Mouse (Mus musculus) midbrain, embryonic 15.5 days (tissue): ENCODE data around the gene Reep1. TPM values are rescaled to one million over a fixed set of nuclear protein-coding genes. Genes with fewer than 3 reads are reported as not detected.

Experiments
- ATAC-seq: fragments of 200-750 bp; cut with Nextera tagmentation; replicated peaks from 2 replicates; pipeline ENCODE4 v1.8.0; 2017; ENCODE audit warnings: moderate TSS enrichment
- H3K27ac ChIP-seq: fragments of 300-500 bp; sonication (generic); 2 replicates; pipeline ENCODE4 v1.5.1; 2015; ENCODE audit warnings: mild to moderate bottlenecking, inconsistent platforms
- H3K27me3 ChIP-seq: fragments of 300-500 bp; sonication (generic); replicated peaks from 2 replicates; pipeline ENCODE4 v1.6.1; 2015; ENCODE audit warnings: inconsistent platforms
- H3K36me3 ChIP-seq: fragments of 300-500 bp; sonication (generic); replicated peaks from 2 replicates; pipeline ENCODE4 v1.6.1; 2015; ENCODE audit warnings: inconsistent platforms
- H3K4me1 ChIP-seq: fragments of 300-500 bp; sonication (generic); 2 replicates; pipeline ENCODE4 v1.6.1; 2015; ENCODE audit warnings: inconsistent platforms
- H3K4me2 ChIP-seq: fragments of 300-500 bp; sonication (generic); 2 replicates; pipeline ENCODE4 v1.6.1; 2015; ENCODE audit warnings: inconsistent platforms, mild to moderate bottlenecking, moderate library complexity
- H3K4me3 ChIP-seq: fragments of 300-500 bp; sonication (generic); 2 replicates; pipeline ENCODE4 v1.5.1; 2015; ENCODE audit warnings: mild to moderate bottlenecking, inconsistent platforms
- H3K9ac ChIP-seq: fragments of 300-500 bp; sonication (generic); 2 replicates; pipeline ENCODE4 v1.6.1; 2015; ENCODE audit warnings: mild to moderate bottlenecking, inconsistent platforms
- H3K9me3 ChIP-seq: fragments of 300-500 bp; sonication (generic); 2 replicates; pipeline ENCODE4 v1.6.1; 2016; ENCODE audit warnings: inconsistent platforms
- WGBS: fragments of 180-500 bp; shearing (Covaris S2); methylation state at CpG from one replicate; pipeline ENCODE4 v1.1.7; 2015; ENCODE audit warnings: mixed read lengths; 5-methylcytosine and 5-hydroxymethylcytosine counted together
- polyA plus RNA-seq: library from polyadenylated mRNA; unstranded; fragments of >200 nt; fragmentation: Nextera tagmentation; extraction: Ambion mirVana; gene quantifications from 2 replicates; pipeline ENCODE4 v1.2.1, GENCODE M21; 2015

Reep1 gene
- polyA plus RNA-seq, 1 experiment from 2014 or later = 331 TPM

- WGBS = 96% methylated on average over 5 of the region's 5 CpGs
- H3K27ac ChIP-seq = no peak overlapping the region
- H3K4me3 ChIP-seq = no peak overlapping the region
- peak; percentile 67 for ATAC-seq
- no peaks in the 10 kb centered on the region for H3K36me3 ChIP-seq
- H3K27me3 ChIP-seq = no peaks in the 10 kb centered on the region
- no peaks in the 10 kb centered on the region for H3K9me3 ChIP-seq
- H3K9ac ChIP-seq = no peak overlapping the region
- peaks cover 10% of the 10 kb centered on the region; the same call in 1 of the 2 replicates for H3K4me1 ChIP-seq
- no peak overlapping the region for H3K4me2 ChIP-seq
Observed at GRCm38 (mm10) chr6:71716434-71716833, 9.1 kb downstream of the Reep1 start.

DNA sequence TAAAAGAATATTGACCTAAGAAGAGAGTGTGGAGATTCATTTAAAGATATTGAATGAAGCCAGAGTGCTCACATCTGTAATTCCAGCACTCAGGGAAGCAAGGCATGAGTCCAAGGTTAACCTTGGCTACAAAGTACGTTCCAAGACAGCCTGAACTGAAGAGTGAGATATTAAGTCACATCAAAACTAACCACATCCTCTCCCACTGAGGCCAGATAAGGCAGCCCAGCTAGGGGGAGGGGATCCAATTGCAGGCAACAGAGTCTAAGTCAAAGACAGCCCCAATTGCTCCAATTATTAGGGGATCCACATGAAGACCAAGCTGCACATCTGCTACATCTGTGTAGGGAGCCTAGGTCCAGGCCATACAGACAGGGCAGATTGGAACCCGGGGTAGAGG is 11.0 kb downstream of the Reep1 start:
- Histone ChIP-seq H3K27me3 (no peaks in the 10 kb centered on the region), H3K4me1 (peaks cover 10% of the 10 kb centered on the region; the same call in 1 of the 2 replicates), H3K9me3 (no peaks in the 10 kb centered on the region), H3K9ac (no peak overlapping the region), H3K4me3 (no peak overlapping the region), H3K36me3 (no peaks in the 10 kb centered on the region), H3K4me2 (no peak overlapping the region), H3K27ac (no peak overlapping the region)
- WGBS = 74% methylated on average over 2 of the region's 2 CpGs
- ATAC-seq = no peak

GRCm38 (mm10) chr6:71719302-71719701 is 11.9 kb downstream of the Reep1 start:
- Histone ChIP-seq H3K36me3 (no peaks in the 10 kb centered on the region), H3K4me1 (peaks cover 12% of the 10 kb centered on the region; the same call in 1 of the 2 replicates), H3K9me3 (no peaks in the 10 kb centered on the region), H3K4me3 (no peak overlapping the region), H3K27me3 (no peaks in the 10 kb centered on the region), H3K4me2 (no peak overlapping the region), H3K27ac (no peak overlapping the region), H3K9ac (no peak overlapping the region)
- no peak for ATAC-seq
- WGBS = 88% methylated on average over 4 of the region's 4 CpGs

- Histone ChIP-seq H3K36me3 (no peaks in the 10 kb centered on the region), H3K27ac (no peak overlapping the region)
- WGBS = 17% methylated on average over 2 of the region's 2 CpGs
Observed at GRCm38 (mm10) chr6:71722988-71723387, 15.6 kb downstream of the Reep1 start.

DNA sequence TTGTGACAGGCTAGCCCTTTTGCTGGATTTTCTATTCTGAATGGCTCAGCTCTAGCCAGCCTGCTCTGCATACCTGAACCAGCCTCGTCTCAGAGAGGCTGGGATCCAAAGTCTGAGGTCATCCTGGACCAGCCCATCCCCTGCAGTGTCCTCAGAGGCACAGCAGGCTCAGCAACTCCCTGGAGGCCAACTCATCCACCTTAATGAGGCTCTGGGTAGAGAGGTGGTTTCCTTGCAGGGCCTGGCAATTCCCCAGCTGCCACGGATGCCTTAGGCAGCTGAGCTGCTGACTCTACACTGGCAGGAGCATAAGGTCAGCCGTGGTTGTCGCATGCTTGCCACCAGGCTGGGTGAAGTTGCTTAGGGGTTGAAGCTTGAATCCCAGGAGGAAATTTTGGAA is 16.2 kb downstream of the Reep1 start:
- peaks cover 9% of the 10 kb centered on the region; the same call in 1 of the 2 replicates for H3K4me1 ChIP-seq
- ATAC-seq = no peak
- H3K9ac ChIP-seq = no peak overlapping the region
- H3K4me3 ChIP-seq = no peak overlapping the region
- no peak overlapping the region for H3K4me2 ChIP-seq
- H3K27me3 ChIP-seq = no peaks in the 10 kb centered on the region
- 55% methylated on average over 4 of the region's 4 CpGs for WGBS
- H3K27ac ChIP-seq = no peak overlapping the region
- H3K36me3 ChIP-seq = no peaks in the 10 kb centered on the region
- no peaks in the 10 kb centered on the region for H3K9me3 ChIP-seq

More at GRCm38 (mm10) chr6:71722988-71723387, 15.6 kb downstream of the Reep1 start:
- Histone ChIP-seq H3K9ac (no peak overlapping the region), H3K4me3 (no peak overlapping the region), H3K27me3 (no peaks in the 10 kb centered on the region), H3K4me1 (peaks cover 9% of the 10 kb centered on the region; the same call in 1 of the 2 replicates), H3K9me3 (no peaks in the 10 kb centered on the region), H3K4me2 (no peak overlapping the region)
- ATAC-seq = no peak

- Histone ChIP-seq H3K36me3 (no peaks in the 10 kb centered on the region), H3K4me3 (no peak overlapping the region), H3K4me2 (no peak overlapping the region), H3K27me3 (no peaks in the 10 kb centered on the region), H3K9ac (no peak overlapping the region), H3K9me3 (no peaks in the 10 kb centered on the region), H3K4me1 (peaks cover 9% of the 10 kb centered on the region; the same call in 1 of the 2 replicates), H3K27ac (no peak overlapping the region)
- whole genome bisulfite sequencing = 97% methylated on average over 7 of the region's 7 CpGs
- no peak for ATAC-seq
Observed at GRCm38 (mm10) chr6:71726710-71727109, 19.3 kb downstream of the Reep1 start.

DNA sequence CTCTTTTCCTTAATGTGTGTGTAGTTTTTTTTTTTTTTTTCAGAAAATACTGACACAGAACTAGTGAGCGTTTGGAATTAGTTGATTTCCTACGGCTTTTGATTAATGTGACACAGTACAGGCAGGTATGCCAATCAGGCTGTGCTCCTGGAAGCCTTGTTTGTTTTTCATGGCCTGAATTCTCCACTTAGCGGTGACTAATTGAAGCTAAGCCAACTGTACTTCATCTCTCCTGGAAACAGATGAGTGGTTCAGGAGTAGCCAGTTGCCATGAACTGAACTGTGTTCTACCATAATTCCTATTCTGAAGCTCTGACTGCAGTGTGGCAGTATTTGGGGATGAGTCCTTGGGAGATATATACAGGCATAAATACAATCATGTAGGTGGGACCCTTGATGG is 20.9 kb downstream of the Reep1 start:
- Histone ChIP-seq H3K9me3 (no peaks in the 10 kb centered on the region), H3K4me3 (no peak overlapping the region), H3K4me1 (peaks cover 7% of the 10 kb centered on the region; the same call in 1 of the 2 replicates), H3K9ac (no peak overlapping the region), H3K4me2 (no peak overlapping the region), H3K27me3 (no peaks in the 10 kb centered on the region), H3K27ac (no peak overlapping the region), H3K36me3 (no peaks in the 10 kb centered on the region)
- ATAC-seq = no peak
- 81% methylated on average over 3 of the region's 3 CpGs for WGBS

- WGBS = 53% methylated on average over 4 of the region's 4 CpGs
- Histone ChIP-seq H3K4me3 (no peak overlapping the region), H3K4me1 (peaks cover 13% of the 10 kb centered on the region), H3K27me3 (no peaks in the 10 kb centered on the region), H3K9ac (no peak overlapping the region), H3K4me2 (no peak overlapping the region), H3K9me3 (no peaks in the 10 kb centered on the region), H3K27ac (no peak overlapping the region), H3K36me3 (no peaks in the 10 kb centered on the region)
- 0 out of 2 replicates have a peak, but pooled peaks have one; percentile 31 for ATAC-seq
Observed at GRCm38 (mm10) chr6:71734910-71735599, 27.7 kb downstream of the Reep1 start.

DNA sequence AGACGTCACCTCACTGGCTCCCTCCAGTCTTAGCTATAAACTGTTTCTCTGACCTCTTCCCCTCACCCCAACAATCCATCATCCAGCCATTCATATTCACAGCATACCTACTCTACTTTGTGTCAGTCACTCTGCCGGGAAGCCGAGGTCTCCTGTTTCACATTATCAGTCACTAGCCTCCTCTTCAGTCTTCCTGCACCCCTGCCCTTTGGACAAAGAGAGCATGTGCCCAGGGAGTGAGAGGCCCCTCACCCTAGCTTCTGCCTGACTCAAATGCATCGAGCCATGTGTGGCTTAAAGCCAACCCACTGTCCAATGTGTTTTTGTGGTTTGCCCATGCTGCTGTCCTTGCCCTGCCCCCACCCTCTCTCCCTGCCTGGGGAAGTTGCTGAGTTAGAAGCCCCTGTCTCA is 28.2 kb downstream of the Reep1 start:
- H3K27ac ChIP-seq = no peak overlapping the region
- no peak overlapping the region for H3K4me3 ChIP-seq
- no peaks in the 10 kb centered on the region for H3K27me3 ChIP-seq
- H3K9me3 ChIP-seq = no peaks in the 10 kb centered on the region
- H3K9ac ChIP-seq = no peak overlapping the region
- peaks cover 18% of the 10 kb centered on the region for H3K4me1 ChIP-seq
- no peak overlapping the region for H3K4me2 ChIP-seq
- no peak for ATAC-seq
- no peaks in the 10 kb centered on the region for H3K36me3 ChIP-seq
- 29% methylated on average over 4 of the region's 4 CpGs for WGBS

- Histone ChIP-seq H3K27ac (no peak overlapping the region), H3K4me3 (no peak overlapping the region), H3K36me3 (no peaks in the 10 kb centered on the region), H3K4me2 (no peak overlapping the region), H3K27me3 (no peaks in the 10 kb centered on the region), H3K9ac (no peak overlapping the region), H3K9me3 (no peaks in the 10 kb centered on the region), H3K4me1 (peaks cover 23% of the 10 kb centered on the region)
- no peak for ATAC-seq
- WGBS = 92% methylated on average over 5 of the region's 5 CpGs
Observed at GRCm38 (mm10) chr6:71736101-71736500, 28.7 kb downstream of the Reep1 start.

DNA sequence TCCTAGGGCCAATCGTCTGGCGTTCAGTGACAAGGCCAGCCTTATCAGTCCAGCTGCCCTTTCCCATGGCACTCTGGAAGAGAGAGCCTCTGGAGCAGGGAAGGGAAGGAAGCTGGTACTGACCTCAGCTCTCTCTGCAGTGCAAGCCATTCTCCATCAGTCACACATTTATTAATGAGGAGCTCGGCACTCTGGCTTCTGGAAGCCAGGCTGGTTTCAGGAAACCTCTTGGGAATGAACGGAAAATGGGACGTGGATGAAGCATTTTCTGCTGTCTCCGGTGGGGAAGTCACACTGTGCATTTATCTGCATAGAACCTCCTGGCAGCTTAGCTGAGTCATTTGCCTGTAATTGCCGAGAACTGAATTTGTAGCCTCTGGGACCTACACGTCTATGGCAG is 29.8 kb downstream of the Reep1 start:
- Histone ChIP-seq H3K4me1 (peaks cover 27% of the 10 kb centered on the region), H3K36me3 (no peaks in the 10 kb centered on the region), H3K4me3 (no peak overlapping the region), H3K27ac (no peak overlapping the region), H3K27me3 (no peaks in the 10 kb centered on the region), H3K4me2 (no peak overlapping the region), H3K9ac (no peak overlapping the region), H3K9me3 (no peaks in the 10 kb centered on the region)
- no peak for ATAC-seq
- 76% methylated on average over 8 of the region's 8 CpGs for WGBS

GRCm38 (mm10) chr6:71738611-71739010 is 31.2 kb downstream of the Reep1 start:
- ATAC-seq = no peak
- Histone ChIP-seq H3K36me3 (no peaks in the 10 kb centered on the region), H3K4me1 (peaks cover 27% of the 10 kb centered on the region), H3K4me2 (no peak overlapping the region), H3K9ac (no peak overlapping the region), H3K4me3 (no peak overlapping the region), H3K27me3 (no peaks in the 10 kb centered on the region), H3K9me3 (no peaks in the 10 kb centered on the region), H3K27ac (no peak overlapping the region)
- 69% methylated on average over 4 of the region's 4 CpGs for WGBS

GRCm38 (mm10) chr6:71740921-71741320 is 33.6 kb downstream of the Reep1 start:
- Histone ChIP-seq H3K9ac (no peak overlapping the region), H3K27me3 (no peaks in the 10 kb centered on the region), H3K27ac (peak overlapping the region; percentile 51), H3K36me3 (no peaks in the 10 kb centered on the region), H3K4me2 (peak overlapping the region; percentile 5; the same call in 1 of the 2 replicates), H3K4me1 (peaks cover 27% of the 10 kb centered on the region), H3K9me3 (no peaks in the 10 kb centered on the region), H3K4me3 (no peak overlapping the region)
- WGBS = 15% methylated on average over 13 of the region's 13 CpGs
- 0 out of 2 replicates have a peak, but pooled peaks have one; percentile 32 for ATAC-seq
